Mouse (Mus musculus): ENCODE measurements around the gene Dact3.

The Dact3 gene

DNA sequence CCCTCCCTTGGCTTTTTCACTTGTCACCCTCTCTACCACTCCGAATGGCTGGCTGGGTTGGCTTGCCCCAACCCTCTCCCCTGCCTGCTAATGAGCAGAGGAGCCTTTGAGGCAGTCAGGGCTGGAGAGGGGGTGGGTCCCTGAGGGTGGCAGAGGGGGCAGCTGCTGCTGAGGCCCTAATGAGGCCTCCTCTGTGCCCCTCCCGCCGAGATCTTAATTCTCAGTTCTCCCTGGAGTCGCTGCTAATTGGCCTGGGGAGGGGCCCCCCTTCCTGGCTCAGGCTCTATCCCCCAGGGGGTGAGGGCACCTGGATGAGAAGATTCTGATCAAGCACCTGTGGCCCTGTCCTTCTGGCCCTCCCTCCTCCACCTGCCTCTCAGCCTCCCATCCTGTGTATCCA, 19.2 kb downstream of the Dact3 start:
- no peak for DNase-seq

DNA sequence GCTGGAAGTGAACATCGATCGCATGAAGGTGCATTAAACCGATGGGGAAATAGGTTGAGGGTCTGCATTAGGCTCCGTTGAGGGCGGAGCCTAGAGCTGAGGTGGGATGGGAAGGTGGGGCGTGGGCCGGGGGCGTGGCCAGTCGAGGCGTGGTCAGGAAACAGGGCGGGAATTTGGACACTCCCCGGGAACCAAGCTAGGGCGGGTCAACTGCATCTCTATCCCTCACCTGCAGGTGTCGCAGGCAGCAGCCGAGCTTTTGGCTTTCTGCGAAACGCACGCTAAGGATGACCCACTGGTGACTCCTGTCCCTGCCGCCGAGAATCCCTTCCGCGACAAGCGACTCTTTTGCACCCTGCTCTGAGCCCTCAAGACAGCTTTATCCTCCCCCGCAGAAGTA, 19.9 kb downstream of the Dact3 start:
- DNase-seq: peak; percentile 74

DNA sequence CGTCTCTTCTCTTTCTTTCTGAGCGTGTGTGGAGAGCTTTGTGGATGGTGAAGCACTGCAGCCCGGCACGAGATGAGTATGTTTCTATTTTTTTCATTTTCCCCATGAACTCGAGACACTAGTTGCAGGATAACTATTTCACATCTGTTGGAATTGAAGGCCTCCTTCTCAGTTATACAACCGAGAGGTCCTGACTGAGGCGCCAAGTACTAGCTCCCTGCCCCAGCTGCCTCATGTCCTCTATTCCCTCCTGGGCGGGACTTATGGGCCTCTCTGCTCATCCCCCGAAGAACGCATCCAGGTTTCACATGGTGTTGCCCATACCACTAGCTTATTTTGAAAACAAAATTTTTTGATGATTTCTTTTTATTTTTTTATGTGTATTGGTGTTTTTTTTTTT, 20.4 kb downstream of the Dact3 start:
- no peak for DNase-seq

GRCm38 (mm10) chr7:16900526-16900925, 25.4 kb downstream of the Dact3 start:
- no peak for DNase-seq

DNA sequence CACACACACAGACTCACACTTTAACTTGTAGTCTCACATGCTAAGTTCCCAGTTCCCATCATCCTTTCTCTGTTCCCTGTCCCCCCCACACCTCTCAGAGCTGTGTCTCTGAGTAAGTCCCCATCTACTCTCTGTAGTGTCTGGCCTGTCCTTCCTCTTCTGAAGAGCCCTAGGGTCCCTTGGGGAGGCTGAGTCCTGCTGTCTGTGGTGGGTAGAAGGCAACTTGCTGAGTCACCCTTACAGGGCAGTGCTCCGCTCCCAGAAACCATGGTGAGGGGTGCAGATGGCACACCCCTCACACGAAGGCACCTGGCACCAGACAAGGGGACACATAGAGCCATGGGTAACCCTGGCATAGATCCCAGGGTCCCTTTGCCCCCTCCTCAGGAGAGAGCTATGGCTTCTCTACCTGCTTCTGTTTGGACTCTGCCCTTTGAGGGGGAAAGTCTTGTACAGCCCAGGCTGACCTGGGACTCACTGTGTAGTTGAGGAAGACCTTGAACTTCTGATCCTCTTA, 28.4 kb downstream of the Dact3 start:
- DNase-seq: no peak

DNA sequence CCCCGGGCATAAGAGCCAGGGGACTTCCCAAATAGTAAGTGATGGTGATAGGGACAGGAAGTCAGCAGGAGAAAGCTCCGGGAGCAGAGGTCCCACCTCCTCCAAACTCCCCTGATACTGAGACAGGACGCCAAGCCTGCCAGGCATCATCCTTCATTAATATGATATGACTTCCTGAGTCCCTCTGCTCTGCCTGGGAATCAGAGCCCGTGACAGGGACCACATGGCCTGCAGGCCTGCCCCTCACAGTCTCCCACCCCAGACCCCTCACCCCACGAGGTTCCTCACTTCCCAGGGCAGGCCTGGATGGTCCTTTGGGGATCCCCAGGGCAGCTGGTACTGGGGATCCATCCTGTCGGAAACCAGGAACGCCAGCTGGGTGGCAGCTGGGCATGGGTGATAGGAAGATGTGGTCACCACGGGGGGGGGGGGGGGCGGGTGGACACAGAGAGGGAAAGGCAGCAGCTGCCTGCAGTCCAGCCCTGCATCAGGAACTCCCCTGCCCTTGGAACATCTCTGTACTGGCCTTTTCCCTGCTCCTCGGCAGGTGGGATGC, 29.1 kb downstream of the Dact3 start:
- no peak for DNase-seq

GRCm38 (mm10) chr7:16905491-16906021, 30.4 kb downstream of the Dact3 start:
- no peak for DNase-seq

- peak; percentile 54 for DNase-seq
These were observed 31.2 kb downstream of the Dact3 start, which contains the start of gene Ptgir for GRCm38 (mm10) chr7:16906281-16906680. Gene Ptgir, plus strand, starts transcription at chr7:16906490.

DNA sequence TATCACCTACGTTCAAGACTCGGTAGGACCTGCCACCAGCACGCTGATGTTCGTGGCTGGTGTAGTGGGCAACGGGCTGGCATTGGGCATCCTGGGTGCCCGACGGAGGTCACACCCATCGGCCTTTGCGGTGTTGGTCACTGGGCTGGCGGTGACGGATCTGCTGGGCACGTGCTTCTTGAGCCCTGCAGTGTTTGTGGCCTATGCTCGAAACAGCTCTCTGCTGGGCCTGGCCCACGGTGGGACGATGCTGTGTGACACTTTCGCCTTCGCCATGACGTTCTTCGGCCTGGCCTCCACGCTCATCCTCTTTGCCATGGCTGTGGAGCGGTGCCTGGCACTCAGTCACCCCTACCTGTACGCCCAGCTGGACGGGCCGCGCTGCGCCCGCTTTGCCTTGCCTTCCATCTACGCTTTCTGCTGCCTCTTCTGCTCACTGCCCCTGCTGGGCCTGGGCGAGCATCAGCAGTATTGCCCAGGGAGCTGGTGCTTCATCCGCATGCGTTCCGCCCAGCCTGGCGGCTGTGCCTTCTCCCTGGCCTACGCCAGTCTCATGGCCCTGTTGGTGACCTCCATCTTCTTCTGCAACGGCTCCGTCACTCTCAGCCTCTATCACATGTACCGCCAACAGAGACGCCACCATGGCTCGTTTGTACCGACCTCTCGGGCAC, 31.9 kb downstream of the Dact3 start:
- no peak for DNase-seq

DNA sequence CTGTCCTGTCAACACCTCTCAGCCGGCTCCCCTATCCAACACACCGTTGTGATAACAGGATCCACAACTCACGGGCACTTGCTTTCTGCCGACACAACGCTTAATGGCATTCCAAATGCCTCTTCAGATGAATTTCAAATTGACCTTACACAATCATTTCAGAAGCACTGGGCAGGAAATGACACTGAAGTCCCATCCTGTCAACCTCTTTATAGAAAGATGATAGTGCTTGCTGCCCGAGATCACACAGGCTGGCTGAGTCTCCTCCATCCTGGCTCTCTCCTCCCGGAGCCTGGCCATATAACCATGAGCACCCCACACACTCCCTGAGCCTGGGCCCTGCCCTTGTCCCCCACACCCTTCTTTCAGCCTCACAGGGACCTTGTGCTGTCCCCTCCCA, 32.7 kb downstream of the Dact3 start:
- DNase-seq: no peak

GRCm38 (mm10) chr7:16908367-16908766, 33.2 kb downstream of the Dact3 start:
- DNase-seq: no peak

DNA sequence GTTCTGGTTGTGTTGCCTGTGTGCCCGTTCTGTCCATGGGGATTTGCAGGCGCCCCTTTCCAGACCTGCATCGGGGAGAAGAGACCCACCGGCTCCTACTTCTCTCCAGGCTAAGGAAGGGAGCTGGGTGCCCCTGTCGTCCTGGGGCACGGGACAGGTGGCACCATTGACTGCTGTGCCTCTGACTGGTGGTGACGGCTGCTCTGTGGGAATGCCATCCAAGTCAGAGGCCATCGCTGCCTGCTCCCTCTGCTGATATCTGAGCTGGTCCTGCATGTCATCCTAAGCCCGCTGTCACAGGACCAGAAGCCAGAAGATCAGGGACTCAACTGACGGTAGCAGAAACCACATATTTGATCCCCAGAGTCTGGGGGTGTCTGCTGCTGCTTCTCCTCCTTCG, 33.7 kb downstream of the Dact3 start:
- DNase-seq: no peak

DNA sequence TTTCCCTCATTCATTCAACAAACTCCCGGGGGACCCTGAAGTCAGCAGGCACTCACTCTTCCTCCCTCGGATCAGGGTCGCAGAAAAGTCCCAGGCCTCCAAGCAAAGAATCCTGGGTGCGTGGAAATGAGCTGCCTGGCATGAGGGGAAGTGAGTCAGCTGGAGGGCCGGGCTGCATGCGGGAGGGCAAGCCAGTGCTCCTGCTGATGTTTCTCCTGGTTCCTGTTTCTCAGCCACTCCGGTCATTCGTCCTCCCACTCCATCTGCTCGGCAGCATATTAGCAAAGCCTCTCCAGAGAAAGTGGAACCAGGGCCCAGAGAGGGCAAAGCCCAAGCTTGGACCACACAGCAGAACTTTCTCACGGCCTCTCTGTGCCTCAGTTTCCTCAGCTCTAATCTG, 34.8 kb downstream of the Dact3 start:
- no peak for DNase-seq

DNA sequence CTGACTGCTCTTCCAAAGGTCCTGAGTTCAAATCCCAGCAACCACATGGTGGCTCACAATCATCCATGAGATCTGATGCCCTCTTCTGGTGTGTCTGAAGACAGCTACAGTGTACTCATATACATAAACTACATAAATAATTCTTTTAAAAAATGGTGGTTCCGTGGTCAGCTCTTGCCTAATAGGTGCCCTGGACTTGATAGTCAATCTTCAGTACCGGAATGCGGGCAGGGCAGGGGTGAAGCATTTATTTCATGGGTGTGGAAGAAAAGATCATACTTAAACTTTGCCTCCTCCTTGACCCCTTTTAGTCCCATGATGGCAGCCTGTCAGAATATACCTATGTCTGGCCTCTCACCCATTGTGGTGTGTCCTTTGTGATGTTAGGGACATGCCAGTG, 36.8 kb downstream of the Dact3 start:
- DNase-seq: no peak

GRCm38 (mm10) chr7:16912360-16912759, 37.2 kb downstream of the Dact3 start:
- DNase-seq: no peak

GRCm38 (mm10) chr7:16913806-16914452, 38.8 kb downstream of the Dact3 start:
- DNase-seq: peak; percentile 76

GRCm38 (mm10) chr7:16914453-16915343, 39.6 kb downstream of the Dact3 start:
- no peak for DNase-seq

GRCm38 (mm10) chr7:16915461-16916340, 40.6 kb downstream of the Dact3 start:
- DNase-seq: no peak

GRCm38 (mm10) chr7:16916342-16917265, 41.5 kb downstream of the Dact3 start:
- DNase-seq: no peak

GRCm38 (mm10) chr7:16917447-16917846, 42.3 kb downstream of the Dact3 start:
- no peak for DNase-seq

DNA sequence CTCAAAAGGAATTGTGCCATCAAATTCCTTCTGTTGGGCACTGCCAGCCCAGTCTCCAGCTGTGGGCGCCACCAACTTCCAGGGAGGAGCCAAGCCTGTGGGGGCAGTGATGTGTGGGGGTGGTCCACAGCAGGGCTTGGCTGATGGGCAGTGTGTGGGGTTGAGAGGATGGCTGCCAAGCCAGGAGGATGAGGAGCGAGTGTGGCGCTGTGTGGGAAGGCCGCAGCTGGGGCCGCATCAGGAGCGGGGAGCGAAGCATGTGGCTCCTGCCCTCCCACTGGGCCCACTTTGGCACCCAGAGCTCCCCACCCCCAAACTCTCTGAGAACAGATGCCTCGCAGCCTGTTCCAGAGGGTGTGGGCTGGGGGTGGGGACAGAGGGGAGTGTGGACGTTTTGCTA, 42.9 kb downstream of the Dact3 start:
- no peak for DNase-seq
